Mouse (Mus musculus): ENCODE data around the gene Lrrc51.

Lrrc51 gene

GRCm38 (mm10) chr7:101933751-101934240, at the start of gene Lrrc51, which contains the start of gene Numa1:
Gene Lrrc51 (minus strand): TSS chr7:101933895.
Gene Numa1 (plus strand): TSS chr7:101934111.
- whole genome bisulfite sequencing = under 1% methylated on average over 40 of the region's 40 CpGs

- WGBS = 82% methylated on average over 1 of the region's 1 CpGs
Measured at GRCm38 (mm10) chr7:101982735-101983134, 49.0 kb upstream of the Lrrc51 start.

- WGBS = 18% methylated on average over 2 of the region's 2 CpGs
Measured at GRCm38 (mm10) chr7:101974505-101974904, 40.8 kb upstream of the Lrrc51 start.

GRCm38 (mm10) chr7:101973730-101974129, 40.0 kb upstream of the Lrrc51 start:
- 86% methylated on average over 3 of the region's 3 CpGs for WGBS

- WGBS = 18% methylated on average over 2 of the region's 2 CpGs
Measured at GRCm38 (mm10) chr7:101971721-101972120, 38.0 kb upstream of the Lrrc51 start.

GRCm38 (mm10) chr7:101970821-101971461, 37.2 kb upstream of the Lrrc51 start:
- WGBS = 1% methylated on average over 19 of the region's 19 CpGs

GRCm38 (mm10) chr7:101970429-101970775, 36.7 kb upstream of the Lrrc51 start:
- under 1% methylated on average over 17 of the region's 17 CpGs for WGBS

- under 1% methylated on average over 48 of the region's 53 CpGs for WGBS
Measured at GRCm38 (mm10) chr7:101969694-101970428, 36.2 kb upstream of the Lrrc51 start.

- 48% methylated on average over 2 of the region's 2 CpGs for WGBS
Measured at GRCm38 (mm10) chr7:101968751-101969150, 35.1 kb upstream of the Lrrc51 start.

- 44% methylated on average over 1 of the region's 1 CpGs for WGBS
Measured at GRCm38 (mm10) chr7:101967256-101967655, 33.6 kb upstream of the Lrrc51 start.

GRCm38 (mm10) chr7:101965606-101966005, 31.9 kb upstream of the Lrrc51 start:
- 55% methylated on average over 2 of the region's 2 CpGs for WGBS

GRCm38 (mm10) chr7:101964551-101964950, 30.9 kb upstream of the Lrrc51 start:
- WGBS = 89% methylated on average over 4 of the region's 4 CpGs

- WGBS = 86% methylated on average over 2 of the region's 2 CpGs
Measured at GRCm38 (mm10) chr7:101963621-101964020, 29.9 kb upstream of the Lrrc51 start.

GRCm38 (mm10) chr7:101962829-101963228, 29.1 kb upstream of the Lrrc51 start:
- WGBS = 97% methylated on average over 2 of the region's 2 CpGs

- 89% methylated on average over 5 of the region's 5 CpGs for WGBS
Measured at GRCm38 (mm10) chr7:101956911-101957310, 23.2 kb upstream of the Lrrc51 start.

- 82% methylated on average over 1 of the region's 1 CpGs for WGBS
Measured at GRCm38 (mm10) chr7:101956481-101956880, 22.8 kb upstream of the Lrrc51 start.

- WGBS = 82% methylated on average over 4 of the region's 4 CpGs
Measured at GRCm38 (mm10) chr7:101955862-101956261, 22.2 kb upstream of the Lrrc51 start.

GRCm38 (mm10) chr7:101955276-101955675, 21.6 kb upstream of the Lrrc51 start:
- WGBS = 57% methylated on average over 2 of the region's 2 CpGs

GRCm38 (mm10) chr7:101954163-101954562, 20.5 kb upstream of the Lrrc51 start:
- WGBS = 36% methylated on average over 2 of the region's 2 CpGs

- WGBS = 28% methylated on average over 2 of the region's 2 CpGs
Measured at GRCm38 (mm10) chr7:101952098-101952497, 18.4 kb upstream of the Lrrc51 start.

GRCm38 (mm10) chr7:101951648-101952047, 18.0 kb upstream of the Lrrc51 start:
- WGBS = 84% methylated on average over 1 of the region's 1 CpGs

- 92% methylated on average over 5 of the region's 5 CpGs for WGBS
Measured at GRCm38 (mm10) chr7:101949008-101949407, 15.3 kb upstream of the Lrrc51 start.

GRCm38 (mm10) chr7:101939758-101940157, 6.1 kb upstream of the Lrrc51 start:
- WGBS = 96% methylated on average over 4 of the region's 4 CpGs

Data from cerebral cortex, adult 2 months (tissue).